Mouse (Mus musculus): ENCODE measurements around the gene Olfr548-ps1.

DNA sequence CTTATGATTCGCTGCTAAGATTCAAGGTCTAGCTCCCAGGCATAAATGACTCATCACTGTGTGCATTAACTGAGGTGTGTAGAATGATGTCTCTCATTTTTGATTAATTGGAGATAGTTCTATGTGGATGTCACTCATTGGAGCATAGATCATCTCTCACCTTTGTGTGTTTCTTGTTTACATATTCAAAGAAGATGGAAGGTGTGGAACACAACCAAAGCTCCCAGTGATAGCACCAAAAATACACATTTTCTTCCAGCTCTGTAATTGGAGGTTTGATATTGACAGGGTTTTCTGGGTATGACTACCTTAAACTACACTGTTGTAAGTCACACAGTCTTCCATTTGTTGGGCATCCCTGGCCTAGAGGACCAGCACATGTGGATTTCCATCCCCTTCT lies 6.2 kb upstream of the Olfr548-ps1 start, which contains the start of gene Olfr547:
- TF ChIP-seq CTCF (IDR thresholded peaks at IDR 0.05; ENCODE audit: extremely low read depth, insufficient read depth, insufficient read length, insufficient replicate concordance) = no peak
- TF ChIP-seq POLR2A (IDR thresholded peaks at IDR 0.05; ENCODE audit: low read depth, low read length) = no peak
